In the genomic region with DNA sequence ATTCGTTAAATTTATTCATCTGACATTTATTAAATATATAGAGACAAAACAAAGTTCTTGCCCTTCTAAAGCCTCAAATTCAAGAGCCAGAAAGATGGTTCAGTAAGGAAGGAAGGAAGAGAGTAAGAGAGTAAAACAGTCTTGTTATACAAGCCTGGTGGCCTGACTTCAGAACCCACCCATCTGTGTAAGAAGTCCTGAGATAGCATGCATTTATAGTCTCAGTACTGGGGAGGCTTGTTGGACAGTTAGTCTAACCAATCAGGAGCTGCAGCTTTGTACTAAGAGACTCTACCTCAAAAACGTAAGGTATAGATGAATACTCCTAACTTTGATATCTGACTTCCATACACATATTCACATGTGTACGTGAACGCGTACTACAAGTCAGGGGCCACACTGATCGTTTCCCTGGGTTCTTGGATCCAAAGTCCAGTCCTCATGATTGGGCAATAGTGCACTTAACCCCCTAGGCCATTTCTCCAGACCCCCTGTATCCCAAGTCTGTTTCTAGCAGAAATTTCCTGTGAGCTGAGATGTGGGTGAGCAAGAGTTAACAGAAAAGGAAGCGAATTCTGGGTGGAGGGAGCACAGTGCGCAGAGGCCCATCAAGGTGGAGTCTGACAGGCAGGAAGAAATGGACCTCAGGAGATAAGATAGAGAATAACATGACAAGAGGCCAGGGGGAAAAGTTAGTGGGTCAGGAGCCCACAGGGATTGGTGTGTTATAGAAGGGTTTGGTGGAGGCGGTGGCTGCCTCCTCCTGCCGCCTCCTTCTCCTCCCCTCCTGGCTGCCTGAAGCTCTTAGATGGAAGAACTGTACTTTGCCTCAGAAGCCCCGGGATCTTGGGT, we compare ENCODE assay signal across 11 mouse cellular contexts.
DNase-seq lines count a peak whose midpoint lies in the region; ATAC-seq and TF ChIP-seq lines count a peak whose summit lies in the region.
"Had no signal": no experiment of that assay in that cellular context is flagged by ENCODE, and none has a peak within 500 bp of the region (broad histone marks: within the 10 kb centered on the region; RNA-seq: fewer than 3 reads in every experiment).

No protein-coding gene starts in this region.

- no peak overlapping the region for H3K4me2 ChIP-seq in kidney, embryonic 15.5 days
- peak overlapping the region; percentile 59 for H3K4me2 ChIP-seq in liver, embryonic 16.5 days (ENCODE audit: low read depth, low read length)

- no peak overlapping the region for H3K27ac ChIP-seq in kidney, embryonic 15.5 days
- peak overlapping the region; percentile 100 for H3K27ac ChIP-seq in MEL (ENCODE audit: control insufficient read depth, low read depth, low read length)
- H3K27ac ChIP-seq in liver, embryonic 16.5 days (ENCODE audit: low read length), result peak overlapping the region; percentile 71

- H3K9ac ChIP-seq in kidney, embryonic 15.5 days, result no peak overlapping the region
- peak overlapping the region; percentile 77 for H3K9ac ChIP-seq in MEL (ENCODE audit: control insufficient read depth, low read depth, low read length, poor library complexity, severe bottlenecking)
- no peak overlapping the region; the same call in 1 of the 2 replicates for H3K9ac ChIP-seq in liver, embryonic 16.5 days (ENCODE audit: low read depth, low read length)

- 70% methylated on average over 11 of the region's 11 CpGs for WGBS in kidney, embryonic 15.5 days
- WGBS in liver, embryonic 16.5 days (ENCODE audit: insufficient replicate concordance), result 15% methylated on average over 11 of the region's 11 CpGs

- TF ChIP-seq CTCF in MEL (IDR thresholded peaks at IDR 0.05 in 2 of 3, conservative IDR thresholded peaks at IDR 0.05 in 1 of 3; ENCODE audit: control insufficient read depth in 1 of 3, insufficient read depth in 1 of 3, low read depth in 2 of 3, low read length in 3 of 3, poor library complexity in 1 of 3, severe bottlenecking in 1 of 3), result no peak

- TF ChIP-seq RAD21 in MEL (IDR thresholded peaks at IDR 0.05; ENCODE audit: low read depth, low read length), result no peak

- no peaks in the 10 kb centered on the region for H3K36me3 ChIP-seq in kidney, embryonic 15.5 days
- peaks cover 0 to 20% of the 10 kb centered on the region in 2 experiments; a peak in 2 of 4 replicates for H3K36me3 ChIP-seq in MEL (ENCODE audit: control insufficient read depth in 1 of 2, insufficient read depth in 2 of 2, low read length in 2 of 2)
- H3K36me3 ChIP-seq in liver, embryonic 16.5 days (ENCODE audit: control insufficient read depth, insufficient read depth), result no peaks in the 10 kb centered on the region

- peak; percentile 96 to 98 for TF ChIP-seq EP300 in MEL (IDR thresholded peaks at IDR 0.05; ENCODE audit: low read depth in 1 of 2, low read length in 2 of 2)

- no peaks in the 10 kb centered on the region for H3K4me1 ChIP-seq in kidney, embryonic 15.5 days
- H3K4me1 ChIP-seq in MEL (ENCODE audit: control insufficient read depth in 1 of 2, insufficient read depth in 2 of 2, low read length in 2 of 2), result peaks cover 10 to 26% of the 10 kb centered on the region in 2 experiments
- peaks cover 17% of the 10 kb centered on the region for H3K4me1 ChIP-seq in liver, embryonic 16.5 days (ENCODE audit: control insufficient read depth, low read depth, low read length)

- H3K79me2 ChIP-seq in MEL (ENCODE audit: control insufficient read depth, insufficient read depth, low read length, poor library complexity), result no peaks in the 10 kb centered on the region

- H3K27me3 ChIP-seq in kidney, embryonic 15.5 days, result no peaks in the 10 kb centered on the region
- no peaks in the 10 kb centered on the region for H3K27me3 ChIP-seq in MEL (ENCODE audit: control insufficient read depth in 1 of 2, insufficient read depth in 2 of 2, low read length in 2 of 2)
- no peaks in the 10 kb centered on the region for H3K27me3 ChIP-seq in liver, embryonic 16.5 days (ENCODE audit: control insufficient read depth, insufficient read depth, low read depth, low read length)

- no peak overlapping the region for H3K4me3 ChIP-seq in kidney, embryonic 15.5 days (replicated peaks)
- H3K4me3 ChIP-seq in MEL (ENCODE audit: control insufficient read depth in 1 of 2, insufficient read depth in 1 of 2, low read depth in 2 of 2, low read length in 2 of 2), result peak overlapping the region; percentile 33 to 46
- H3K4me3 ChIP-seq in liver, embryonic 16.5 days (ENCODE audit: low read depth, low read length), result peak overlapping the region; percentile 24

- DNase-seq in kidney, adult 9 months, result no peak
- peak; percentile 96 for DNase-seq in MEL (ENCODE audit: low read depth, low spot score)
- DNase-seq in c-Kit-positive CD71-positive TER-119-negative erythroid progenitor cells, embryonic 14.5 days (ENCODE audit: low read depth), result peak; percentile 57
- no peak for DNase-seq in left cerebral cortex, adult 11 months (ENCODE audit: low spot score)
- no peak for DNase-seq in left cerebral cortex, adult 18-20 months (ENCODE audit: low spot score in 2 of 2)
- DNase-seq: cerebellum, postnatal 25 days; kidney, postnatal 10 days; layer of hippocampus, postnatal 36 days; thymus, postnatal 4 days had no signal

- H3K9me3 ChIP-seq in kidney, embryonic 15.5 days (replicated peaks), result no peaks in the 10 kb centered on the region
- H3K9me3 ChIP-seq in MEL (replicated peaks; ENCODE audit: insufficient read depth, low read length), result no peaks in the 10 kb centered on the region
- H3K9me3 ChIP-seq in liver, embryonic 16.5 days (replicated peaks; ENCODE audit: control insufficient read depth, low read length), result no peaks in the 10 kb centered on the region

- ATAC-seq in kidney, embryonic 15.5 days (replicated peaks; ENCODE audit: low FRiP score), result peak; percentile 29; the same call in 1 of the 2 replicates
- ATAC-seq in liver, embryonic 16.5 days (ENCODE audit: low read depth), result peak; percentile 94

- peak; percentile 38 to 81; a peak in 2 of 4 replicates for TF ChIP-seq POLR2A in MEL (IDR thresholded peaks at IDR 0.05; ENCODE audit: control insufficient read depth in 1 of 2, insufficient read depth in 1 of 2, low read depth in 1 of 2, low read length in 2 of 2, poor library complexity in 1 of 2)

TF ChIP-seq in MEL, 35 proteins besides CTCF, POLR2A, EP300 and RAD21 (continues in another document):
- TF ChIP-seq TCF12 (IDR thresholded peaks at IDR 0.05; ENCODE audit: low read depth, low read length) (peak; percentile 97), ZC3H11A (IDR thresholded peaks at IDR 0.05; ENCODE audit: low read depth, low read length) (no peak), RCOR1 (IDR thresholded peaks at IDR 0.05; ENCODE audit: low read depth, low read length) (peak; percentile 38; the same call in 1 of the 2 replicates), MXI1 (IDR thresholded peaks at IDR 0.05; ENCODE audit: low read depth, low read length) (no peak), ETS1 (IDR thresholded peaks at IDR 0.05; ENCODE audit: low read depth, low read length) (peak; percentile 87), SMC3 (IDR thresholded peaks at IDR 0.05; ENCODE audit: low read depth, low read length) (no peak), GABPA (IDR thresholded peaks at IDR 0.05; ENCODE audit: low read depth, low read length) (no peak), MYB (IDR thresholded peaks at IDR 0.05; ENCODE audit: low read depth, low read length) (0 out of 2 replicates have a peak, but pooled peaks have one; percentile 11), USF1 (IDR thresholded peaks at IDR 0.05; ENCODE audit: low read depth, low read length) (peak; percentile 4; the same call in 1 of the 2 replicates), CHD2 (IDR thresholded peaks at IDR 0.05; ENCODE audit: low read length) (no peak), CHD1 (IDR thresholded peaks at IDR 0.05; ENCODE audit: low read depth, low read length) (0 out of 2 replicates have a peak, but pooled peaks have one; percentile 82), MAFK (IDR thresholded peaks at IDR 0.05; ENCODE audit: borderline replicate concordance, low read depth, low read length) (no peak), ELF1 (IDR thresholded peaks at IDR 0.05; ENCODE audit: low read depth, low read length) (no peak), JUND (IDR thresholded peaks at IDR 0.05; ENCODE audit: low read depth, low read length) (0 out of 2 replicates have a peak, but pooled peaks have one; percentile 6), POLR2AphosphoS2 (IDR thresholded peaks at IDR 0.05; ENCODE audit: low read length) (peak; percentile 71; the same call in 1 of the 2 replicates), MAZ (IDR thresholded peaks at IDR 0.05; ENCODE audit: low read depth, low read length) (no peak), HCFC1 (IDR thresholded peaks at IDR 0.05; ENCODE audit: low read depth, low read length) (peak; percentile 61; the same call in 1 of the 2 replicates), ZKSCAN1 (IDR thresholded peaks at IDR 0.05; ENCODE audit: low read depth, low read length) (no peak), E2F4 (IDR thresholded peaks at IDR 0.05; ENCODE audit: borderline replicate concordance, low read depth, low read length) (no peak), MYC (IDR thresholded peaks at IDR 0.05; ENCODE audit: low read depth, low read length) (peak; percentile 65; the same call in 1 of the 2 replicates), TBP (IDR thresholded peaks at IDR 0.05; ENCODE audit: low read depth, low read length) (peak; percentile 98), TAL1 (IDR thresholded peaks at IDR 0.05; ENCODE audit: low read length) (peak; percentile 81), MEF2A (IDR thresholded peaks at IDR 0.05; ENCODE audit: extremely low read depth, insufficient replicate concordance, low read depth, low read length, poor library complexity, severe bottlenecking) (no peak), GATA1 (IDR thresholded peaks at IDR 0.05; ENCODE audit: low read depth, low read length) (peak; percentile 95), NRF1 (IDR thresholded peaks at IDR 0.05; ENCODE audit: insufficient read depth, low read depth, low read length, poor library complexity, severe bottlenecking) (peak; percentile 58), ZNF384 (IDR thresholded peaks at IDR 0.05; ENCODE audit: low read depth, low read length) (no peak), SIN3A (IDR thresholded peaks at IDR 0.05; ENCODE audit: low read length) (peak; percentile 95), USF2 (IDR thresholded peaks at IDR 0.05; ENCODE audit: borderline replicate concordance in 1 of 2, insufficient read depth in 1 of 2, low read depth in 1 of 2, low read length in 2 of 2) (no peak), ZMIZ1 (IDR thresholded peaks at IDR 0.05; ENCODE audit: low read depth, low read length) (peak; percentile 98), MAX (IDR thresholded peaks at IDR 0.05; ENCODE audit: low read length) (peak; percentile 70; the same call in 1 of the 2 replicates), NELFE (IDR thresholded peaks at IDR 0.05; ENCODE audit: low read depth, low read length) (peak; percentile 88), KAT2A (conservative IDR thresholded peaks at IDR 0.05; ENCODE audit: low read depth, low read length) (no peak), POLR2AphosphoS5 (IDR thresholded peaks at IDR 0.05; ENCODE audit: borderline replicate concordance, low read depth, low read length) (0 out of 2 replicates have a peak, but pooled peaks have one; percentile 27)

Comparison
In these comparisons a context has a peak if more than half of its experiments do, and no peak if none do; other contexts are left out.
1. DNase-seq: peak in MEL (single experiment) and c-Kit-positive CD71-positive TER-119-negative erythroid progenitor cells, embryonic 14.5 days (single experiment); none in kidney, adult 9 months (single experiment), left cerebral cortex, adult 11 months (single experiment) and left cerebral cortex, adult 18-20 months (0 of 2).